Mouse (Mus musculus): ENCODE measurements at regions not wholly inside any gene's neighbourhood (a gene's known extent, or its start where the extent isn't known, plus 50 kb on each side); places are given as distances from the start of the nearest gene placed in this dataset.
A peak's percentile ranks its signal among the peaks of the same experiment; 100 is the strongest.

GRCm38 (mm10) chr15:15637130-15637529 lies 1091.4 kb upstream of the Cdh9 start:
- 68% methylated on average over 2 of the region's 2 CpGs for WGBS
- Histone ChIP-seq H3K27ac (ENCODE audit: low read depth, low read length) (no peak overlapping the region), H3K9ac (ENCODE audit: low read length) (no peak overlapping the region), H3K4me2 (no peak overlapping the region), H3K9me3 (ENCODE audit: control insufficient read depth, low read length) (no peaks in the 10 kb centered on the region), H3K4me1 (ENCODE audit: control insufficient read depth, insufficient read depth, low read length) (no peaks in the 10 kb centered on the region), H3K27me3 (ENCODE audit: control insufficient read depth, insufficient read depth, low read length) (no peaks in the 10 kb centered on the region), H3K36me3 (ENCODE audit: control insufficient read depth, insufficient read depth, low read length) (no peaks in the 10 kb centered on the region), H3K4me3 (ENCODE audit: low read depth, low read length) (no peak overlapping the region)
- ATAC-seq (ENCODE audit: low FRiP score), result peak; percentile 35
- DNase-seq (ENCODE audit: low spot score, missing footprints), result no peak

GRCm38 (mm10) chr15:15648734-15649133 lies 1079.8 kb upstream of the Cdh9 start:
- Histone ChIP-seq H3K27me3 (ENCODE audit: control insufficient read depth, insufficient read depth, low read length) (no peaks in the 10 kb centered on the region), H3K9ac (ENCODE audit: low read length) (no peak overlapping the region), H3K27ac (ENCODE audit: low read depth, low read length) (no peak overlapping the region), H3K4me1 (ENCODE audit: control insufficient read depth, insufficient read depth, low read length) (no peaks in the 10 kb centered on the region), H3K36me3 (ENCODE audit: control insufficient read depth, insufficient read depth, low read length) (no peaks in the 10 kb centered on the region), H3K9me3 (ENCODE audit: control insufficient read depth, low read length) (no peaks in the 10 kb centered on the region), H3K4me3 (ENCODE audit: low read depth, low read length) (no peak overlapping the region), H3K4me2 (no peak overlapping the region)
- 84% methylated on average over 5 of the region's 5 CpGs for WGBS
- DNase-seq (ENCODE audit: low spot score, missing footprints), result no peak
- no peak for ATAC-seq (ENCODE audit: low FRiP score)

- ATAC-seq (ENCODE audit: low FRiP score), result no peak
- H3K4me3 ChIP-seq (ENCODE audit: low read depth, low read length), result no peak overlapping the region
Measured at GRCm38 (mm10) chr15:15666744-15667143, 1061.8 kb upstream of the Cdh9 start.

GRCm38 (mm10) chr15:15692713-15693112 lies 1035.8 kb upstream of the Cdh9 start:
- DNase-seq (ENCODE audit: low spot score, missing footprints) (no peak), ATAC-seq (ENCODE audit: low FRiP score) (no peak)
- WGBS, result 72% methylated on average over 2 of the region's 2 CpGs
- Histone ChIP-seq H3K27me3 (ENCODE audit: control insufficient read depth, insufficient read depth, low read length) (no peaks in the 10 kb centered on the region), H3K9ac (ENCODE audit: low read length) (no peak overlapping the region), H3K27ac (ENCODE audit: low read depth, low read length) (no peak overlapping the region), H3K36me3 (ENCODE audit: control insufficient read depth, insufficient read depth, low read length) (no peaks in the 10 kb centered on the region), H3K9me3 (ENCODE audit: control insufficient read depth, low read length) (no peaks in the 10 kb centered on the region), H3K4me1 (ENCODE audit: control insufficient read depth, insufficient read depth, low read length) (no peaks in the 10 kb centered on the region), H3K4me3 (ENCODE audit: low read depth, low read length) (no peak overlapping the region), H3K4me2 (no peak overlapping the region)

More at GRCm38 (mm10) chr15:15666744-15667143, 1061.8 kb upstream of the Cdh9 start:
- H3K36me3 ChIP-seq (ENCODE audit: control insufficient read depth, insufficient read depth, low read length), result no peaks in the 10 kb centered on the region
- no peaks in the 10 kb centered on the region for H3K27me3 ChIP-seq (ENCODE audit: control insufficient read depth, insufficient read depth, low read length)
- no peaks in the 10 kb centered on the region for H3K9me3 ChIP-seq (ENCODE audit: control insufficient read depth, low read length)
- H3K27ac ChIP-seq (ENCODE audit: low read depth, low read length), result no peak overlapping the region
- H3K4me1 ChIP-seq (ENCODE audit: control insufficient read depth, insufficient read depth, low read length), result no peaks in the 10 kb centered on the region
- no peak overlapping the region for H3K9ac ChIP-seq (ENCODE audit: low read length)
- DNase-seq (ENCODE audit: low spot score, missing footprints), result no peak
- H3K4me2 ChIP-seq, result no peak overlapping the region

GRCm38 (mm10) chr15:15716694-15717093 lies 1011.9 kb upstream of the Cdh9 start:
- H3K27me3 ChIP-seq (ENCODE audit: control insufficient read depth, insufficient read depth, low read length), result no peaks in the 10 kb centered on the region
- no peaks in the 10 kb centered on the region for H3K36me3 ChIP-seq (ENCODE audit: control insufficient read depth, insufficient read depth, low read length)
- 94% methylated on average over 2 of the region's 2 CpGs for WGBS
- DNase-seq (ENCODE audit: low spot score, missing footprints) (no peak), ATAC-seq (ENCODE audit: low FRiP score) (no peak)
- H3K4me2 ChIP-seq, result no peak overlapping the region
- H3K4me3 ChIP-seq (ENCODE audit: low read depth, low read length), result no peak overlapping the region
- H3K4me1 ChIP-seq (ENCODE audit: control insufficient read depth, insufficient read depth, low read length), result no peaks in the 10 kb centered on the region
- no peak overlapping the region for H3K27ac ChIP-seq (ENCODE audit: low read depth, low read length)
- H3K9me3 ChIP-seq (ENCODE audit: control insufficient read depth, low read length), result no peaks in the 10 kb centered on the region
- H3K9ac ChIP-seq (ENCODE audit: low read length), result no peak overlapping the region

- ATAC-seq (ENCODE audit: low FRiP score) (no peak), DNase-seq (ENCODE audit: low spot score, missing footprints) (no peak)
- Histone ChIP-seq H3K4me1 (ENCODE audit: control insufficient read depth, insufficient read depth, low read length) (no peaks in the 10 kb centered on the region), H3K27ac (ENCODE audit: low read depth, low read length) (no peak overlapping the region), H3K9me3 (ENCODE audit: control insufficient read depth, low read length) (no peaks in the 10 kb centered on the region), H3K9ac (ENCODE audit: low read length) (no peak overlapping the region), H3K4me3 (ENCODE audit: low read depth, low read length) (no peak overlapping the region), H3K27me3 (ENCODE audit: control insufficient read depth, insufficient read depth, low read length) (no peaks in the 10 kb centered on the region), H3K36me3 (ENCODE audit: control insufficient read depth, insufficient read depth, low read length) (no peaks in the 10 kb centered on the region), H3K4me2 (no peak overlapping the region)
- 91% methylated on average over 4 of the region's 4 CpGs for WGBS
Measured at GRCm38 (mm10) chr15:15741987-15742386, 986.6 kb upstream of the Cdh9 start.

- Histone ChIP-seq H3K9me3 (ENCODE audit: control insufficient read depth, low read length) (no peaks in the 10 kb centered on the region), H3K4me3 (ENCODE audit: low read depth, low read length) (no peak overlapping the region), H3K27ac (ENCODE audit: low read depth, low read length) (no peak overlapping the region), H3K4me1 (ENCODE audit: control insufficient read depth, insufficient read depth, low read length) (no peaks in the 10 kb centered on the region), H3K9ac (ENCODE audit: low read length) (no peak overlapping the region), H3K27me3 (ENCODE audit: control insufficient read depth, insufficient read depth, low read length) (no peaks in the 10 kb centered on the region), H3K36me3 (ENCODE audit: control insufficient read depth, insufficient read depth, low read length) (no peaks in the 10 kb centered on the region), H3K4me2 (no peak overlapping the region)
- WGBS, result 91% methylated on average over 5 of the region's 5 CpGs
- no peak for DNase-seq (ENCODE audit: low spot score, missing footprints)
- ATAC-seq (ENCODE audit: low FRiP score), result no peak
Measured at GRCm38 (mm10) chr15:15743011-15743410, 985.5 kb upstream of the Cdh9 start.

Measured in midbrain, embryonic 11.5 days (tissue).